Mouse (Mus musculus) adrenal gland, adult 8-10 months (tissue): ENCODE measurements around the gene Gpsm3. TPM values are rescaled to one million over a fixed set of nuclear protein-coding genes. Genes with fewer than 3 reads are reported as not detected.

Experiments
- DNase-seq: peaks from one replicate; pipeline ENCODE4 v3.0.0; 2022
- total RNA-seq, 4 experiments: library from RNA; stranded (reverse); gene quantifications; 2 replicates each; pipeline ENCODE4 v1.2.4; 2022

Gene Gpsm3
- total RNA-seq, 4 experiments from 2014 or later = 4.7 to 7.9 (median 6.4) TPM

GRCm38 (mm10) chr17:34604061-34604508 is 14.5 kb downstream of the Gpsm3 start, which contains the start of gene Agpat1:
TSS of gene Agpat1 (plus strand) at chr17:34604262.
- peak; percentile 99 for DNase-seq

GRCm38 (mm10) chr17:34604511-34605237 is 15.1 kb downstream of the Gpsm3 start:
- DNase-seq = peak; percentile 80

- peak; percentile 96 for DNase-seq
Observed at GRCm38 (mm10) chr17:34605609-34606008, 16.0 kb downstream of the Gpsm3 start.

DNA sequence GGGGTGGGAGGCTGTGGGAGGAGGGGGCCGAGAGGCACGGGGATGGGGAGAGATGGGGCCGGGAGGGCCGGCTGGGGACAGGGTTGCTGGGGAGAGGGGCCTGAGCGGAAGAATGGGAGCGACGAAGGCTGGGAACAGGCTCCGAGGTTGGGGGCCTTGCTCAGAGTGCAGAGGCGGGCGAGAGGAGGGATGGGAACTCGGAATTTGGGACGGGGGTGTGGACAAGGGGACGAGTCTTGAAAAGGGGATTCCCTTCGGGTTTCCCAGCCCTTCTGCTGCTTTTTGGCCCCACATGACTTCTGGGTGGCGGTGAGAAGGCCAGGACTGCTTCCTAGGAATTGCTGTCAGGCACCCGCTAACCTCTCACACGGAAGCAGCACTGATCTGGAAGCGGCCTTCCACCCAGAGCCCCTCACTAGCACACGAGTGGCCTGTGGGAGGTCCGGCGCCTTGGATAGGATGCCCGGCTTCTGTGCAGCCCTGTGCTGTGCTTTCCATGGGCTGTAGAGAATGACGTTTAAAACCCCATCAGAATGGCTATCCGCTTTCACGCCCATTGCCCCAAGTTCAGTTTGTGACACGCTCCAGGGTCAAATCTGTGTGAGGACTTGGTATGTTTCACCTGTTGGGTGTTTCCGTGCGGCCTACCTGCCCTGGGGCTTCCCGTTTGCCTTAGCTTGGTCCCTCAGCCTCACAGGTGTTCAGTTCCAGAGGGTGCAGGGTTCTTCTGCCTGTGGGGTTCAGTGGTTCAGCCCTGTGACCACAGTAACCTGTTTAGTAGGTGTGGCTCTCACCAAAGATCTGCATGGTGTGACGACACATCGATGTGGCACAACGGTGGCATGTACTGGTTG is 16.8 kb downstream of the Gpsm3 start:
- no peak for DNase-seq

DNA sequence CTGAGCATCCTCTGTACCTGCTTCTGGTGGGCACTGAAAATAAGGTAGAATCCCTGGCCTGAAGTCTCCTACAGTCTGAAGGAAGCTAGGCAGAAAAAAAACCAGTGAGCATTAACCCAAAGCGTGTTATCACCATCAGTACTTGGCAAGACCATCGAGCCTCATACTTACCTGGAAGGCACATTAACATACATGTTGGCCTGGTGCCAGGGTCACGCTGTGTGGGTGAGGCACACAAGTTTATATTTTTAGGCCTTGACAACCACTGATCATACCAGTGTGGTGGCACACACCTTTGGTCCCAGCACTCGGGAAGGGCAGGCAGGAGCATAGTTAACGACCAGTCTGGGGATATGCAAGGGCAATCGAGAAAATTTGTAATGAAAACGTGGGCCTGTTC is 18.4 kb downstream of the Gpsm3 start:
- DNase-seq = no peak

DNA sequence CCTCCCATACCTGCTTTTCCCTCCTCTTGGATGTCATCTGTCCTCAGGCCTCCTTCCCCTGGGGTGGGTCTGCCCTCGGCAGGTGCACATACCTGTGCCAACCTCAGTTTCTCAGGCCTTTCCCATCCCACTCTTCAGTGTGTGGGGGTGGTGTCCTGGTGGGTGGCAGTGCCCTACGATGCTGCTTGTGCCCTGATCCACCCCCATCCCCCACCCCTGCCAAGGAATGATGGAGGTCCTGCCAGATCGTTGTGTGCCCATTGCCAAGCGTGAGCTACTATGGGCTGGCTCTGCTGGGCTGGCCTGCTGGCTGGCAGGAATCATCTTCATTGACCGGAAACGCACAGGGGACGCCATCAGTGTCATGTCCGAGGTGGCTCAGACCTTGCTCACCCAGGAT is 21.4 kb downstream of the Gpsm3 start:
- DNase-seq = no peak

DNA sequence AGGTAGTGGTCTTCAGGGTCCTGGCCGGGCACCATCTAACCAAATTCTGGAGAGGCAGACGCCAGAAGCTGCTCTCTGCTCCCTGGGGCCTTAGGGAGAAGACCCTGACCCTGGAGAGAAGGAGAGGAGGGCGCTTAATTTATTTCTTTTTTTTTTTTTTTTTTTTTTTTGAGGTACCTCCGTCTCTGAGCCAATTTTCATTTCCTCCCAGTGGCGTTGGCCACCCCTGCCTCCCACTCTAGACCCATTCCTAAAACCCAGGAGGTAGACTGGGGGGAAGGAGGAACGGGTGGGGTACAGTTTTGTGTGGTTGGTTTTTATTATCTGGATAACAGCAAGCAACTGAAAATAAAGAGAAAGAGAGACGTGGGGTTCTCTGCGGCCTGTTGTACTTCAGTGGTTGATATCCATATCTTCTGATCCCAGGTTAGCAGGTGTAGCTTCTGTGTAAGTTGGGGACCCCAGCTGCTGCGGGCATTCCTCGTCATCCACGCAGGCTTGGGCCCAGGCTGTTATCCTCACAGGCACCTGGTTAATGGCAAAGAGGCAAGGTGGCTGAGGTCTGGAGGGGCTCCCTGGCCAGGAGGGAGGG is 23.5 kb downstream of the Gpsm3 start:
- no peak for DNase-seq

- no peak for DNase-seq
Observed at GRCm38 (mm10) chr17:34613830-34614229, 24.2 kb downstream of the Gpsm3 start.

DNA sequence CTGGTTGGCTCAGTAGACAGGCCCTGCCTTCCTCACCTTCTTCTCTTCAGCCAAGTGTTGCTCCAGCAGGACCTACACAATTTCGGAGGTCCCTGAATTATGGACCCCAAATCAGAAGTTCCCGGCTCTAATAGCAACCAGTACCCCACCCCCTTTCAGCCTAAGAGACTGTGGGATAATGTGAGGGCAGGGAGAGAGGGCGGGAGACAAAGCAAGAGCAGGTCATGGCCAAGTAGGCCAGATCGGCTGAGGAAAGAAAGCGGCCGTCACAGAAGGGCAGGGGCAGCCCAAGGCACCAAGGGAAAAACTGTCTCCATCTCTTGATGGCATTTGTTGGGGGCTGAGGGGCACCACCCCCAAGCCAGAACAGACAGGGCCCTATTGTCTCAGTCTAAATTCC is 26.3 kb downstream of the Gpsm3 start, which contains the start of gene Egfl8:
Gene Egfl8 (minus strand): TSS at position 101 of the 400 bp plus-strand sequence.
- DNase-seq = no peak

- no peak for DNase-seq
Observed at GRCm38 (mm10) chr17:34618999-34619398, 29.4 kb downstream of the Gpsm3 start.

DNA sequence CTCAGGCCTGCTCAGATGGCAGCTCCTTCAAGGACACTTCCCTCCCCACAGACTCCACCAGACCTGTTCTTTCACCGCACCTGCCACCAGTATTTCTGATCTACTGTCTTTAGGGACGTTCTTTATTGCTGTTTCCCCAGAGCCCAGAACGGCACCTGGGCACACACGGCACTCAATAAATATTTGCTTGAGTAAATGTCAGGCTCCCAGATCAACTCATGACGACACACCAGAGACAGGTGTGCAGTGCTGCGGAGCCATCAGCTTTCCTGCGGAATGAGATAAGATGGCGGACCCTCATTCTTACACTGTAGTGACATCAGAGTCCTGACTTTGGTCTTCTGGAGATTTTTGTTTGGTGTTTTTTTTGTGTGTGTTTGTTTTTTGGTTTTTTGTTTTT is 31.4 kb downstream of the Gpsm3 start:
- DNase-seq = no peak

GRCm38 (mm10) chr17:34623161-34623560 is 33.6 kb downstream of the Gpsm3 start:
- DNase-seq = no peak

- no peak for DNase-seq
Observed at GRCm38 (mm10) chr17:34624981-34625380, 35.4 kb downstream of the Gpsm3 start.

DNA sequence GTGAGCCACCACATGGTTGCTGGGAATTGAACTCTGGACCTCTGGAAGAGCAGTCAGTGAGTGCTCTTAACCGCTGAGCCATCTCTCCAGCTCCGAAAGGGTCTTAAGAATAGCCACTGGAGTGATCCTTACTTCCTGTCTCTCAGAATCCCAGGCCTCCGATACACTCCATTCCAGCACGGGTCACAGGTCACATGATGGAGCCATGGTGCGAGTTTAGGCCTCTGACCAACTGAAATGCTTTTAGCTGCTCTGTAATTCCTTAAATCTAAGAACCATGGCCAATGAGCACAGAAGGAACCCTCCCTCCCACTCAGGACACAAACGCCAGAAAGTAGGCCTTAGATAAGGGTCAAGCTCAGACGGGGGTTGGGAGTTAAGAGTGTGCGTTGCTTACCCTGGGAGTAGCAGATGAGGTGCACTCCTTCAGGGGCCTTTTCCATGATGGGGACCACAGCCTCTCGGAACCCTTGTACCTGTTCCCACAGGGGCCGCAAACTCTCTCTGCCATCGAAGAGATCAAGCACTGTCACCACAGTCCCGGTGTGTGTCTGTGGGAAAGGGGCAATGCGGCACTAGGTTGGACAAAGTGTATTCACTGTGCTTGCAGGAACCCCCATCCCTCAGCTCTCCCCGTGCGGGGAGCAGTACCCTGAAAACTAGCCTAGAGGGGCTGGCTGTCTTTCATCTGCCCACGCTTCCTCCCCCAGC is 36.6 kb downstream of the Gpsm3 start:
- DNase-seq = no peak

DNA sequence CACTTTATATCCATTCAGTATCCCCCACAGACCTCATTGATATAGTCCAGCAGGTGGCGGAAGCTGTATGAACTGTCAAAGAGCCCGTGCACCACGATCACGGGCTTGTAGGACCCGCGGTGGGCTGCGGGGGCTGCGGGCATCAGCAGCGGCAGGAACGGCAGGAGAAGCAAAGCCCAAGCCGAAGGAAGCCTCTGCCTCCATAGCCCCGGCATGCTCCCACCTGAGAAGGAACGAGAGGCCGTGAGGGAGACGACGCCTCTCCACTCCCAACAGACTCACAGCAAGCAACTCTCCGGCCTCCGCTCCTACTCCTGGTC is 37.1 kb downstream of the Gpsm3 start:
- DNase-seq = no peak

GRCm38 (mm10) chr17:34627093-34627942 is 37.7 kb downstream of the Gpsm3 start:
- DNase-seq = peak; percentile 89

- DNase-seq = no peak
Observed at GRCm38 (mm10) chr17:34627943-34628643, 38.5 kb downstream of the Gpsm3 start, which contains the start of gene Ppt2. TSS of gene Ppt2 (minus strand) at chr17:34628510.

DNA sequence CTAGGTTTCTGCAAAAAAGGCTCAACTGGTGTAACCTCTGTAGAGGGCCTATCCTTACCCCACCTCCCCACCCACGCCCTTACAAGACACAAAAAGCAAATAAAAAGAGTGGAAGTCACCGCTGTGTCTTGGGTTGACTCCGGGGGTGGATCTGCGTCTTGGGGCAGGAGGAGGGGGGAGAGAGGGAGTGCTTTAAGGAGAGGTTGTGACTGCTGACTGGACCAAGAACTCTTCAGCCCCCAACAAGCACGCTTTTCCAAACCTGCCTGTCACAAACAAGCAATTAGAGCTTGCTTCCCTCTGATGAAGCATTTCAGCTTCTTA is 39.0 kb downstream of the Gpsm3 start:
- no peak for DNase-seq

DNA sequence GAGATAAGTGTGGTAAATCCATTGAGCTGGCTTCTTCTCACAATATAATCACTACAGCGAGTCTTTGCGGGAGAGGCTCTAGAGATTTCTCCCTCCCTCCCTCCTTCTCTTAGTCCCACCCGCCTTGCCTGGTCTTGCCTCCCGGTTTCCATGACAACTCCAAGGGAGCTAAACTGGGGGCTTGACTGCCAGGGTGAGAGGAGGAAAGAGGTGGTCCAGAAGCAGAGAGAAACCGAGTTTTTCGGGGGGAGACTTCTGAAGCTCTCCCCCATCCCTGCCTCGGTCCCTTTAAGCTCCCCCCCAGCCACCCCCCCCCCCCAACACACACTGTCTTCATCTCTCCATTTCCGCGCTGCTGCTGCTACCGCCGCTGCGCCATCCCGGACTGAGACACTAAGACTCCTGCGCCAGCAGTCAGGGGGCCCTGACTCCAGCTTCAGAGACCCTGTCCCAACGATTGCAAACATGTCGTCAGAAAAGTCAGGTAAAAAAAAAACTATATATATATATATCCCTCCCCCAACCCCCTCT is 39.7 kb downstream of the Gpsm3 start, which contains the start of gene Prrt1:
Gene Prrt1 (plus strand): TSS at position 313 of the 531 bp plus-strand sequence.
- DNase-seq = no peak

DNA sequence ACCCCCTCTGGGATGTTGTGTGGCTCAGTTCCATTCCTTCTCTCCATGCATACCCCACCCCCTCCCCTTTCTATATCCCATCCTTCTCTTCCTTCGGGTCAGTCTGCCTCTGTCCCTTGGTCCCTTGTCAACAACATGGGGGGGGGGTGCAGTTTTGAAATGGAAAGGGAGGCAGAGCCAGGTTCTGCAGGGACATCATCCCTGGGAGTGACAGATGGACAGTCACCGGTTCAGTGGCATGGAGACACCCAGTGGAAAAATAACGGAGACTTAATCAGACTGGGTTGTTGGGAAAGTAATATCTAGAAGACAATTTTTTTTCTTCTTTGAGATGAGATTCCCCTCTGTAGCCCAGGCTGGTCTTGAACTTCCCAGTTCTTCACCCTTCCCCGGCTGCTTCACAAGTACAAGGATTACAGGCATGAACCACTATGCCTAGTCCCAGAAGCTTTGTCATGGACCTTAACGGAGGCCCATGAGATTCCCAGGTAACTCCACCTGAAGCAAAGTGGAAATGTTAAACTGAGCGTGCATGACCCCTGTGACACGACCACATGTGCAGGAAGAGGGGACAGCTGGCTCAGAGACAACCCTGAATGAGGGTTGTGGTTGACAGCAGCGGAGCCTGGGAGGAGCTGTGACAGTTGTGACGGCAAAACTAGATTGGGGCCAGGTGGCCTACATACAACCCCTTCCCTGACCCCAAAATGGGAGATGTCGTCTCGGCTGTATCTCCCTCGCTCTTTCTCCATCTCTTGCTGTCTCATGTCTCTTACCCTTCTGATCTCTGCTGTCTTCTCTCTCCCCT is 40.4 kb downstream of the Gpsm3 start:
- no peak for DNase-seq
